22 mouse cellular contexts compared by ENCODE assay signal in the genomic region with DNA sequence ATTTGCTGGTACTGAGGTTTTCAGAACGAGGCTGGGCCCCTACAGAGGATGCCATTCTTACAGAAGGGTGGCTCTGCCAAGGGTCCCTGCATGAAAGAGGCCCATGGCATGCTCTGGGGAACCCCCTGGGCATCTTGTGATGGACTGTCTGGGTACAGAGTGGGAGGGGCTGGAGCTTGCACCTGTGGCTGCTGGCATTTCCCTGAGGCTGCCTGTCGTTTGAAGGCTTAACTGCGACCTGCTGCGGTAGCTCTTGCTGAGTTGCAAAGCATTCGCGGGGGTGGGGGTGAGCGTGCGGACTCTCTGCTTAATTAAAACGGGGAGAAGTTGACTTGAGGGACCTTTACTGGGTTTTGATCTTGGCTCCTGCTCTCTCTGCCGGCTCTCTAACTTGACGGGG. TPM values are rescaled to one million over a fixed set of nuclear protein-coding genes. Genes with fewer than 3 reads are reported as not detected.
A peak's percentile ranks its signal among the peaks of the same experiment; 100 is the strongest.
DNase-seq lines count a peak whose midpoint lies in the region; ATAC-seq lines count a peak whose summit lies in the region.
"Had no signal": no experiment of that assay in that cellular context is flagged by ENCODE, and none has a peak within 500 bp of the region (broad histone marks: within the 10 kb centered on the region; RNA-seq: fewer than 3 reads in every experiment).

No protein-coding gene starts in this region.

- peaks cover 49% of the 10 kb centered on the region for H3K27me3 ChIP-seq in forebrain, embryonic 10.5 days (ENCODE audit: poor library complexity, severe bottlenecking)
- no peaks in the 10 kb centered on the region for H3K27me3 ChIP-seq in forebrain, embryonic 11.5 days (ENCODE audit: control insufficient read depth, insufficient read depth, low read length)
- H3K27me3 ChIP-seq in limb, embryonic 12.5 days, result no peaks in the 10 kb centered on the region; the same call in none of the 2 replicates
- H3K27me3 ChIP-seq in limb, embryonic 10.5 days (ENCODE audit: low read depth, poor library complexity, severe bottlenecking), result peaks cover 15% of the 10 kb centered on the region; the same call in 1 of the 2 replicates
- H3K27me3 ChIP-seq in kidney, embryonic 16.5 days (ENCODE audit: insufficient read depth, low read length), result no peaks in the 10 kb centered on the region
- H3K27me3 ChIP-seq: forebrain, embryonic 13.5 days; hindbrain, embryonic 15.5 days had no signal

- peaks cover 2% of the 10 kb centered on the region; the same call in 1 of the 2 replicates for H3K9me3 ChIP-seq in forebrain, embryonic 10.5 days
- H3K9me3 ChIP-seq in forebrain, embryonic 11.5 days (ENCODE audit: control insufficient read depth, low read length), result no peaks in the 10 kb centered on the region
- H3K9me3 ChIP-seq in limb, embryonic 12.5 days, result peaks cover 4% of the 10 kb centered on the region; the same call in 1 of the 2 replicates
- H3K9me3 ChIP-seq in limb, embryonic 10.5 days (replicated peaks), result no peaks in the 10 kb centered on the region
- no peaks in the 10 kb centered on the region for H3K9me3 ChIP-seq in kidney, embryonic 16.5 days (ENCODE audit: low read length)
- H3K9me3 ChIP-seq: embryonic facial prominence, embryonic 12.5 days; embryonic facial prominence, embryonic 15.5 days; forebrain, embryonic 13.5 days; hindbrain, embryonic 15.5 days had no signal

- no peaks in the 10 kb centered on the region for H3K36me3 ChIP-seq in forebrain, embryonic 10.5 days (replicated peaks)
- no peaks in the 10 kb centered on the region for H3K36me3 ChIP-seq in forebrain, embryonic 11.5 days (ENCODE audit: control insufficient read depth, insufficient read depth, low read length)
- no peaks in the 10 kb centered on the region for H3K36me3 ChIP-seq in limb, embryonic 12.5 days
- H3K36me3 ChIP-seq in limb, embryonic 10.5 days, result no peaks in the 10 kb centered on the region
- no peaks in the 10 kb centered on the region for H3K36me3 ChIP-seq in kidney, embryonic 16.5 days (ENCODE audit: insufficient read depth, low read length)
- H3K36me3 ChIP-seq: embryonic facial prominence, embryonic 12.5 days; embryonic facial prominence, embryonic 15.5 days; hindbrain, embryonic 12.5 days; hindbrain, embryonic 15.5 days had no signal

- peak overlapping the region; percentile 53; the same call in 1 of the 2 replicates for H3K27ac ChIP-seq in forebrain, embryonic 10.5 days
- H3K27ac ChIP-seq in forebrain, embryonic 11.5 days (ENCODE audit: low read depth, low read length), result no peak overlapping the region
- no peak overlapping the region for H3K27ac ChIP-seq in limb, embryonic 12.5 days
- no peak overlapping the region; the same call in 1 of the 2 replicates for H3K27ac ChIP-seq in limb, embryonic 10.5 days
- H3K27ac ChIP-seq in kidney, embryonic 16.5 days (ENCODE audit: low read length), result no peak overlapping the region
- H3K27ac ChIP-seq: embryonic facial prominence, embryonic 12.5 days; embryonic facial prominence, embryonic 15.5 days; forebrain, embryonic 13.5 days; hindbrain, embryonic 12.5 days; hindbrain, embryonic 15.5 days had no signal

- H3K4me2 ChIP-seq in forebrain, embryonic 11.5 days (ENCODE audit: low read depth, low read length, severe bottlenecking), result no peak overlapping the region
- H3K4me2 ChIP-seq in limb, embryonic 12.5 days, result peak overlapping the region; percentile 8; the same call in 1 of the 2 replicates
- H3K4me2 ChIP-seq in kidney, embryonic 16.5 days (replicated peaks; ENCODE audit: low read depth, low read length), result no peak overlapping the region
- H3K4me2 ChIP-seq: embryonic facial prominence, embryonic 12.5 days; embryonic facial prominence, embryonic 15.5 days; forebrain, embryonic 13.5 days; heart, embryonic 11.5 days; hindbrain, embryonic 12.5 days; hindbrain, embryonic 15.5 days had no signal

- H3K4me1 ChIP-seq in forebrain, embryonic 10.5 days, result peaks cover 36% of the 10 kb centered on the region
- H3K4me1 ChIP-seq in forebrain, embryonic 11.5 days (replicated peaks; ENCODE audit: control insufficient read depth, insufficient read depth, low read length), result 0 out of 2 replicates have a peak, but pooled peaks cover 6% of the 10 kb centered on the region
- peaks cover 20% of the 10 kb centered on the region for H3K4me1 ChIP-seq in limb, embryonic 12.5 days (replicated peaks)
- peaks cover 25% of the 10 kb centered on the region for H3K4me1 ChIP-seq in limb, embryonic 10.5 days
- H3K4me1 ChIP-seq in kidney, embryonic 16.5 days (ENCODE audit: insufficient read depth, low read length), result peaks cover 6% of the 10 kb centered on the region

- 10% methylated on average over 11 of the region's 11 CpGs for WGBS in forebrain, embryonic 10.5 days
- 10% methylated on average over 11 of the region's 11 CpGs for WGBS in forebrain, embryonic 11.5 days
- WGBS in limb, embryonic 12.5 days, result 9% methylated on average over 11 of the region's 11 CpGs
- 23% methylated on average over 11 of the region's 11 CpGs for WGBS in limb, embryonic 10.5 days
- WGBS in kidney, embryonic 16.5 days, result 23% methylated on average over 11 of the region's 11 CpGs

- H3K9ac ChIP-seq in forebrain, embryonic 11.5 days (ENCODE audit: low read length), result no peak overlapping the region
- H3K9ac ChIP-seq in limb, embryonic 12.5 days (replicated peaks), result no peak overlapping the region
- no peak overlapping the region for H3K9ac ChIP-seq in kidney, embryonic 16.5 days (replicated peaks; ENCODE audit: low read length)
- H3K9ac ChIP-seq: embryonic facial prominence, embryonic 12.5 days; embryonic facial prominence, embryonic 15.5 days; forebrain, embryonic 13.5 days; hindbrain, embryonic 12.5 days; hindbrain, embryonic 15.5 days had no signal

- DNase-seq in forebrain, embryonic 10.5 days (ENCODE audit: extremely low spot score, low spot score), result no peak
- no peak for DNase-seq in forebrain, embryonic 11.5 days (ENCODE audit: low spot score)
- DNase-seq in limb, embryonic 10.5 days (ENCODE audit: low spot score), result no peak
- peak; percentile 19 for DNase-seq in thymus, postnatal 4 days
- DNase-seq in thymus, postnatal 25 days, result no peak
- no peak for DNase-seq in B cell, adult 2 months
- DNase-seq: adrenal gland, postnatal 10 days; adrenal gland, postnatal 36 days; cerebellum, adult 11 months; cerebellum, adult 2 months; cerebellum, adult 9-11 months; cerebellum, postnatal 25 days; gastrocnemius, postnatal 25 days had no signal

- H3K4me3 ChIP-seq in forebrain, embryonic 10.5 days, result no peak overlapping the region
- H3K4me3 ChIP-seq in forebrain, embryonic 11.5 days (ENCODE audit: low read depth, low read length), result no peak overlapping the region
- no peak overlapping the region for H3K4me3 ChIP-seq in limb, embryonic 12.5 days (replicated peaks)
- no peak overlapping the region for H3K4me3 ChIP-seq in limb, embryonic 10.5 days
- no peak overlapping the region for H3K4me3 ChIP-seq in kidney, embryonic 16.5 days (ENCODE audit: low read length)
- H3K4me3 ChIP-seq: embryonic facial prominence, embryonic 12.5 days; embryonic facial prominence, embryonic 15.5 days; forebrain, embryonic 13.5 days; hindbrain, embryonic 12.5 days; hindbrain, embryonic 15.5 days had no signal

- no peak for ATAC-seq in forebrain, embryonic 11.5 days (replicated peaks; ENCODE audit: low FRiP score)
- ATAC-seq in limb, embryonic 12.5 days (ENCODE audit: insufficient number of reproducible peaks, insufficient read depth, low FRiP score, low TSS enrichment, low read depth), result no peak
- no peak for ATAC-seq in kidney, embryonic 16.5 days (ENCODE audit: low FRiP score, low TSS enrichment)
- ATAC-seq: activated CD4-positive, CD25-positive, alpha-beta regulatory T cell, adult 4 months; forebrain, embryonic 13.5 days had no signal

RNA-seq across cellular contexts. Expression of gene Axin2, which starts 55.4 kb away (rescaled TPM):
- polyA plus RNA-seq in forebrain, embryonic 10.5 days (2016; fragmentation: Nextera tagmentation; extraction: Ambion mirVana), result 12.8 and 14.3 TPM in 2 replicates
- 20.9 and 23.9 TPM in 2 replicates for polyA plus RNA-seq in forebrain, embryonic 11.5 days (2014; fragmentation: Nextera tagmentation; extraction: Ambion mirVana)
- polyA plus RNA-seq in limb, embryonic 12.5 days (2016; fragmentation: Nextera tagmentation; extraction: Ambion mirVana), result 19.6 and 20.2 TPM in 2 replicates
- 13.1 and 13.4 TPM in 2 replicates for polyA plus RNA-seq in limb, embryonic 10.5 days (2016; fragmentation: Nextera tagmentation; extraction: Ambion mirVana)
- 4.7 and 5.7 TPM in 2 replicates for polyA plus RNA-seq in kidney, embryonic 16.5 days (2015; fragmentation: Nextera tagmentation; extraction: Ambion mirVana)
